Mouse (Mus musculus) intestine, embryonic 14.5 days (tissue): ENCODE measurements around the gene Tlx2. TPM values are rescaled to one million over a fixed set of nuclear protein-coding genes. Genes with fewer than 3 reads are reported as not detected.
A peak's percentile ranks its signal among the peaks of the same experiment; 100 is the strongest.

Experiments used
- ATAC-seq: fragments of 200-750 bp; cut with Nextera tagmentation; replicated peaks from 2 replicates; pipeline ENCODE4 v1.8.0; 2017; ENCODE audit warnings: low read depth, moderate number of reproducible peaks, moderate TSS enrichment, moderate library complexity; ENCODE audit not compliant: low FRiP score, low TSS enrichment
- DNase-seq: peaks from one replicate; pipeline ENCODE4 v3.0.0-alpha.2; 2018; ENCODE audit warnings: low spot score
- H3K27ac ChIP-seq: fragments of 300-500 bp; sonication (generic); 2 replicates; pipeline ENCODE4 v1.5.1; 2014; ENCODE audit warnings: low read depth, mild to moderate bottlenecking, control low read depth
- H3K27me3 ChIP-seq: fragments of 300-500 bp; sonication (generic); replicated peaks from 2 replicates; pipeline ENCODE4 v1.6.1; 2014; ENCODE audit warnings: low read length, control low read depth; ENCODE audit not compliant: control insufficient read depth, insufficient read depth
- H3K36me3 ChIP-seq: fragments of 300-500 bp; sonication (generic); 2 replicates; pipeline ENCODE4 v1.6.1; 2014; ENCODE audit warnings: low read length, control low read depth; ENCODE audit not compliant: control insufficient read depth, insufficient read depth
- H3K4me1 ChIP-seq: fragments of 300-500 bp; sonication (generic); replicated peaks from 2 replicates; pipeline ENCODE4 v1.6.1; 2014; ENCODE audit warnings: low read length, control low read depth, mixed read lengths; ENCODE audit not compliant: control insufficient read depth, insufficient read depth
- H3K4me2 ChIP-seq: fragments of 300-500 bp; sonication (generic); 2 replicates; pipeline ENCODE4 v1.6.1; 2014; ENCODE audit warnings: low read length
- H3K4me3 ChIP-seq: fragments of 300-500 bp; sonication (generic); 2 replicates; pipeline ENCODE4 v1.5.1; 2014; ENCODE audit warnings: low read depth, low read length, control low read depth, mixed read lengths
- H3K9ac ChIP-seq: fragments of 300-500 bp; sonication (generic); 2 replicates; pipeline ENCODE4 v1.6.1; 2014; ENCODE audit warnings: mild to moderate bottlenecking, low read length
- H3K9me3 ChIP-seq: fragments of 300-500 bp; sonication (generic); 2 replicates; pipeline ENCODE4 v1.6.1; 2016; ENCODE audit warnings: low read length, control low read depth; ENCODE audit not compliant: control insufficient read depth
- WGBS: fragments of 180-500 bp; shearing (Covaris S2); extraction: QIAGEN DNeasy Blood & Tissue Kit; methylation state at CpG from one replicate; pipeline ENCODE4 v1.1.7; 2014; 5-methylcytosine and 5-hydroxymethylcytosine counted together
- polyA plus RNA-seq: library from polyadenylated mRNA; unstranded; fragments of >200 nt; fragmentation: Nextera tagmentation; extraction: Ambion mirVana; gene quantifications from 2 replicates; pipeline ENCODE4 v1.2.1, GENCODE M21; 2014

Gene Tlx2
- polyA plus RNA-seq, 1 experiment from 2014 or later = 36.4 TPM

DNA sequence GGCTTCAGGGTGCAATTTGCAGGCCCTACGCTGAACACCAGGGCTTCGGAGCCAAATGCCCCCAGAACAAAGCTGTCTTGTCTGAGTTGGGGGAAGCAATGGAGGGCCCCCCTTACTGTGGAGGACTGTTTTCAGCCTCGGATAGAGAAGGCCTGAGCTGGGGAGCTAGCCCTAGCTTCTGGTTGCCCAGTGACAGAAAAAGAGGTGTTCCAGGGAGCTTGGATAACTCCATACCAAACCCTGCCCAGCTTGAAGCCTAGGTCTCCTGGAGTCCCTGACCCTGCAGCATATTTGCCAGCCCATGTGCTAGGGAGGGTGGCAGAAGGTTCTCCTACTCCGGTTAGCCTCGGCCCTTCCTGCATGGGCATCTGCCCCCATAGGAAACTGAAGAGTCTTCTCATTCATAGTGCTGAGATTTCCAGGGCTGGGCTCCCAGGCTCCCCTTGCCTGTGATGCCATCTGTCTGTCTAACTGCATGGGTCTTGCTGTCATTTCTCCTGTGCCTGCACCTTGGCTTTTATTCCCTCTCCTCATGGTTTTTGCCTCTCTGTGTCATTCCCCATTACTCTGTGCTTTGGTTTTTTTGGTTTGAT lies 35.5 kb downstream of the Tlx2 start:
- Histone ChIP-seq H3K9me3 (no peaks in the 10 kb centered on the region), H3K27ac (peak overlapping the region; percentile 87; the same call in 1 of the 2 replicates), H3K36me3 (0 out of 2 replicates have a peak, but pooled peaks cover 5% of the 10 kb centered on the region), H3K9ac (peak overlapping the region; percentile 41), H3K27me3 (peaks cover 13% of the 10 kb centered on the region; the same call in 1 of the 2 replicates), H3K4me2 (peak overlapping the region; percentile 80), H3K4me1 (peaks cover 26% of the 10 kb centered on the region), H3K4me3 (peak overlapping the region; percentile 68)
- 22% methylated on average over 5 of the region's 5 CpGs for WGBS
- no peak for ATAC-seq
- no peak for DNase-seq

DNA sequence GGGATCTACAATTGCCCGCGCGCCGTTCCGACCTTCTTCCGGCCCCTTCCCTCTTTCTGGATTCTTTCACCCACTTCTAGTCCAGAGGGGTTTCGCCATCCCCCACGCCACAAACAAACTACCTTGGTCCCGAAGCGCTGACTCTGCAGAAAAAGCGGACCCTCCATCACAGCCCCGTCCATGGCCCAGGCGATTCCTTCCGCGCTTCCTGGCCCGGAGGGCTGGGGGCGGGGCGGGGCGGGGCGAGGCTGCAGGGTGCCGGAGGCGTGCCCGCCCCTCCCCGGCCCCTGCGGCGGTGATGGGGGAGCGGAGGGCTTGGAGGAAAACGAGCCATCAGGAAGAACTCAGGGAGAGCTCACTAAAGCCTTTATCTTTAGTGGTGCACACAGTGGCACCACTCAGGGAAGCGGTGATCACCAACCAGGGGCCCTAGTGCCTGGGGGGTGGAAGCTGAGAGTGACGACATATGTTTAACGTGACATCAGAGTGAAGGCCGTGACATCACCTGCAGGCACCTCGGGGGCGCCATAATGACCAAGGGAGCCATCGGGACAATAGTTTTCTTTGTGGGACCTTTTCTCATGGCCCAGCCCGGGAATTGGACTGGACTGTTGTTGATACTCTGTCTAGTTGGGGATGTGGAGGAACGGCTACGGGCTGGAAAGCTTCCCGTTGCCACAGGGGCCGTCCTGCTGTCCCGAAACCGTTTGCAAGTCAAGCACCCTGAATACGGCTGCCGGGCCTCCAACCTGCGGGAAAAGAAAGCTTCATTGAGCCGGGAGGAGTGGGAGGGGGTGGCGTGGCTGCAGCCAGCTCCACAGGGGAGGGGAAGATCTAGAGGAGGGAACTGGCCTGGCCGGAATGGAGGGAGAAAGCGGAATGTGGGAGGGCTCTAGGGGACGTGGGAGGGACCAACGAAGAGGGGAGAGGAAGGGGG lies 36.6 kb downstream of the Tlx2 start, which contains the start of the genes Dok1 and Loxl3:
Dok1 (minus strand) TSS at position 223 of the 937 bp plus-strand sequence.
Loxl3 (plus strand) TSS at position 925 of the 937 bp plus-strand sequence.
- ATAC-seq = peak; percentile 85
- peaks cover 21% of the 10 kb centered on the region for H3K4me1 ChIP-seq
- H3K27ac ChIP-seq = peak within 1 kb of the TSS; percentile 87
- H3K4me3 ChIP-seq = peak within 1 kb of the TSS; percentile 68
- 0 out of 2 replicates have a peak, but pooled peaks cover 5% of the 10 kb centered on the region for H3K36me3 ChIP-seq
- under 1% methylated on average over 48 of the region's 51 CpGs for WGBS
- H3K4me2 ChIP-seq = peak within 1 kb of the TSS; percentile 80
- no peaks in the 10 kb centered on the region for H3K9me3 ChIP-seq
- H3K27me3 ChIP-seq = peaks cover 13% of the 10 kb centered on the region; the same call in 1 of the 2 replicates
- DNase-seq = peak; percentile 95
- H3K9ac ChIP-seq = peak within 1 kb of the TSS; percentile 58

DNA sequence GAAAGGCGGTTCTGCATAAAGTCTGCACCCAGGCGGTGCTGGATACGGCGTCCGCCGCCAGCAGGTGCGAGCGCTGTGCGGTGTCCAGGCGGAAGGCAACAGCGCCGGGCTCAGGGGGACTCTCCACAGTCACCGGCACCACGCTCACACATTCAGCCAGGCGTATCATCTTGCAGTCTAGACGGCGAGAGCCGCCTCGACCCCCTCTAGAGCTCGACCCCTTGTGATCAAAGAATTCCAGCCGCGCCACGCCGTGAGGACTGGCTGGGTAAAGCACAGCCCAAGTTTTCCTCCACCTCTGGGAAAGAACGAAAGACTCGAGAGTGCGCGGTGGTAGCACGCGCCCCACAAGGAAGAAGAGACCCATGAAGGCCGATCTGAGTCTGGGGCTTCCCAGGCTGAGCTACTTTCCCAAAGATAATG lies 37.3 kb downstream of the Tlx2 start:
- 2% methylated on average over 31 of the region's 31 CpGs for WGBS
- Histone ChIP-seq H3K4me1 (peaks cover 18% of the 10 kb centered on the region), H3K4me2 (peak overlapping the region; percentile 80), H3K27me3 (peaks cover 13% of the 10 kb centered on the region; the same call in 1 of the 2 replicates), H3K4me3 (peak overlapping the region; percentile 68), H3K9ac (peak overlapping the region; percentile 58), H3K27ac (peak overlapping the region; percentile 87), H3K36me3 (0 out of 2 replicates have a peak, but pooled peaks cover 5% of the 10 kb centered on the region), H3K9me3 (no peaks in the 10 kb centered on the region)
- peak; percentile 81 for DNase-seq
- ATAC-seq = peak; percentile 32

DNA sequence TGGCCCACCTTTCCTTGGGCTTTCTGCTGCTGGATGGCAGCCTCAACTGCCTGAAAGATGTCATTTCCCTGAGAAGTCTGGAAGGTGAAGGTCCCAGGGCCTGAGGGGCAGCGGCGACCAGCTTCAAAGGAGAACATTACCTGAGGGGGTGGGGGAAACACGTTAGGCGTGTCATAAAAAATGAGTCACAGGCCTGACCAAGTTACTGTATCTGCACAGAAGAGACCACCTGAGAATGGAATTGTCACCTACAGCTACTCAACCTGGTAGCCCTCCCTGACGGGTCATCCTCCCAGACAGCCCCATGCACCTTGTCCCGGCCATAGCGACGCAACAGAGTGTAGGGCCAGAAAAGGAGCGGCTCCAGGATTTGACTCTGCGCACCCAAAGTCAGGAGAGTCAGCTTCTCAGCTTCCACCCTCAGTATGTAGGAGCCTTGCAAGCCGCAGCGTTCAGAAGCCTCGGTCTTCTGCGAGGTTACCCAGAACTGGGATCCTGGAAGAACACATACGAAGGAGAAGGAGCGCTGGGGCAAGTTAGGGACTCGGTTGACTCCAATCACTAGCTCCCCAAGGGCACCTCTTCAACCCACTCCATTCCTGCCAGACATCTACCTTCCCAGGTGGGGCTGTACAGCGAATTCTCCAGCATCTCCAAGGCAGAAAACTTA lies 38.0 kb downstream of the Tlx2 start:
- H3K4me3 ChIP-seq = peak overlapping the region; percentile 68
- no peak overlapping the region for H3K9ac ChIP-seq
- 40% methylated on average over 18 of the region's 18 CpGs for WGBS
- H3K27me3 ChIP-seq = peaks cover 13% of the 10 kb centered on the region; the same call in 1 of the 2 replicates
- peaks cover 18% of the 10 kb centered on the region for H3K4me1 ChIP-seq
- H3K27ac ChIP-seq = no peak overlapping the region
- ATAC-seq = no peak
- 0 out of 2 replicates have a peak, but pooled peaks cover 5% of the 10 kb centered on the region for H3K36me3 ChIP-seq
- peak overlapping the region; percentile 80 for H3K4me2 ChIP-seq
- DNase-seq = no peak
- no peaks in the 10 kb centered on the region for H3K9me3 ChIP-seq

DNA sequence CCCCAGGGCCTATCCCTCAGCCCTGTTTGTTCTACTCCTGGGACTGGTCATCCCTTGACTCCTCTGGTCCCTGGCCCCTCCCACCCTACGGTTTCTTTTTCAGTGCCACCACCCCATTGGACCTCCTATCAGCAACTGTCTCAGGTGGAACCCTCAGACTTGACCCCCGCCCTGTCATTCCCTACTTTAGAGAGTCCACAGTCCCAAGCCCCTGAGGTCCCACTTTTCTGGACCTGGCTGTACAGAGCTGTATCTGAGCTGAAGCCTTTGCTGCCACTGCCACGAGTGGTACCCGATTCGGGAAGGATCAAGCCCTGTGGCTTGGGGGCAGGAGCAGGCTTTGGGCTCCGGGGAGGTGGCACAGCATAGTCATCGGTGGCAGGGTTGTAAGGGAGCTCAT lies 39.0 kb downstream of the Tlx2 start:
- no peak overlapping the region for H3K4me3 ChIP-seq
- ATAC-seq (no peak), DNase-seq (no peak)
- 77% methylated on average over 7 of the region's 7 CpGs for WGBS
- H3K4me2 ChIP-seq = no peak overlapping the region
- H3K9me3 ChIP-seq = no peaks in the 10 kb centered on the region
- 0 out of 2 replicates have a peak, but pooled peaks cover 5% of the 10 kb centered on the region for H3K36me3 ChIP-seq
- peaks cover 13% of the 10 kb centered on the region; the same call in 1 of the 2 replicates for H3K27me3 ChIP-seq
- H3K4me1 ChIP-seq = peaks cover 11% of the 10 kb centered on the region
- no peak overlapping the region for H3K9ac ChIP-seq
- no peak overlapping the region for H3K27ac ChIP-seq

DNA sequence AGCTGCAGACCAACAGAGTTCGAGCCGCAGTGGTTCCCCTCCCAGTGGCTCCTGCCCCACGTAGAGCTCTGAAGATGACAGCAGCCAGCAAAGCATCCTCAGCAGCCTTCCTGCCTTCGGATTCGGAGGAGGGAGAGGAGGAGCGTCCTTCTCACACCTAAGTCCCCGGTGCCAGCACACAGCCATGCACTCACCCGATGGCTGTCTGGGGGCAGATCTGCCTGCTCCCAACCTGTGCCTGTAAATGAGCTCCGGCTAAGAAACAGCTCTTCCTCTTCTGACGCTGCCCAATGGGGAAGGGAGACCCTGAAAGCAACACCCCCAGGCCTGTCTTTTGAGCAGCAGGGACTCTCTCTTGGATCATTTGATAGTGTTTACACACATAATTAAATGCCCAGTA lies 40.3 kb downstream of the Tlx2 start:
- H3K27ac ChIP-seq = no peak overlapping the region
- 32% methylated on average over 10 of the region's 10 CpGs for WGBS
- peaks cover 13% of the 10 kb centered on the region; the same call in 1 of the 2 replicates for H3K27me3 ChIP-seq
- H3K9me3 ChIP-seq = no peaks in the 10 kb centered on the region
- DNase-seq (no peak), ATAC-seq (no peak)
- H3K4me3 ChIP-seq = no peak overlapping the region
- H3K9ac ChIP-seq = no peak overlapping the region
- peaks cover 8% of the 10 kb centered on the region for H3K4me1 ChIP-seq
- H3K36me3 ChIP-seq = 0 out of 2 replicates have a peak, but pooled peaks cover 5% of the 10 kb centered on the region
- H3K4me2 ChIP-seq = no peak overlapping the region

DNA sequence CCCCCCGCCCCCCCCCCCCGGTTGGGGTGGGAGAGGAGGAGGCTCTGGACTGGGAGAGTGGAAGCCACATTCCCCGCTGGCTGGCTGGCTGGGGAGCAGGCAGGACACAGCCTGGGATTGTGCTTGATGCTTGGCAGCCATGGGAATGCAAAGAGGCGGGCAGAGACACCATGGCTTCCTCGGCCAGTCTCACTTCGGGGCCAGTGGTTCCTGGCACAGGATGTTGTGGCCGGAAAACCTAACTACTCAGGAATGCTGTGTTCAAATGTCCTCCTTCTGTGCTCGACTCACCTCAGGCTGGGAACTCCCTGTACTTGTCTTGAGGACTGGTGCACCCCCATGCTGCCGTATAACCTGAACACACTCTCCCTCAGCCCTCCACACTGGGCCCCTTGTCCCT lies 42.4 kb downstream of the Tlx2 start:
- ATAC-seq = no peak
- no peak for DNase-seq
- Histone ChIP-seq H3K36me3 (0 out of 2 replicates have a peak, but pooled peaks cover 5% of the 10 kb centered on the region), H3K4me2 (no peak overlapping the region), H3K9me3 (no peaks in the 10 kb centered on the region), H3K27ac (no peak overlapping the region), H3K4me1 (peaks cover 5% of the 10 kb centered on the region), H3K27me3 (peaks cover 13% of the 10 kb centered on the region; the same call in 1 of the 2 replicates), H3K9ac (no peak overlapping the region), H3K4me3 (no peak overlapping the region)
- WGBS = 49% methylated on average over 7 of the region's 9 CpGs

DNA sequence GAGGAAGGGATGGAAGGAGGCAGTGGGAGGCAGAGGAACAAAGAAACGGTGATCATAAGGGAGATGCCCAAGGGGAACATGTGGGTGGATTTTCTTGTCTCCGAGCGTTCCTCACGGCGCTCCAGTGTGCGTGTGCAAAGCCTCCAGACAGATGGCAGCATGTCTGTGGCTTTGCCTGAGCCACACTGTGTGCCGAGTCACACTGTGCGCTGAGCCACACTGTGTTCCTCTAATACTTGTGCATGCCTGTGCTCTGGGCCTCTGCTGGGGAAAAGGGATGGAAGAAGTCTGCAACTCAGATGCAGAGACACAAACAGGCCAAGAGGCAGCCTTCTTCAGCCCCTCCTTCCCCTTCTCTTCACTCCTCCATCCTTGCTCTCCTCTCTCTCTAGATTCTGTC lies 42.8 kb downstream of the Tlx2 start:
- Histone ChIP-seq H3K9ac (no peak overlapping the region), H3K9me3 (no peaks in the 10 kb centered on the region), H3K4me2 (no peak overlapping the region), H3K4me1 (peaks cover 4% of the 10 kb centered on the region), H3K27ac (no peak overlapping the region), H3K27me3 (peaks cover 13% of the 10 kb centered on the region; the same call in 1 of the 2 replicates), H3K36me3 (0 out of 2 replicates have a peak, but pooled peaks cover 5% of the 10 kb centered on the region), H3K4me3 (no peak overlapping the region)
- WGBS = 78% methylated on average over 8 of the region's 8 CpGs
- no peak for ATAC-seq
- DNase-seq = no peak
